Comparison of ENCODE assay signal across 8 mouse cellular contexts in genomic region chr9:44336093-44336406, GRCm38 (mm10). TPM values are rescaled to one million over a fixed set of nuclear protein-coding genes. Genes with fewer than 3 reads are reported as not detected.
DNase-seq lines count a peak whose midpoint lies in the region; ATAC-seq and TF ChIP-seq lines count a peak whose summit lies in the region.

No protein-coding gene starts in this region.

- under 1% methylated on average over 5 of the region's 5 CpGs for WGBS in lung, embryonic 14.5 days
- 1% methylated on average over 5 of the region's 5 CpGs for WGBS in embryonic facial prominence, embryonic 13.5 days
- WGBS in intestine, embryonic 16.5 days, result 2% methylated on average over 5 of the region's 5 CpGs
- WGBS in neural tube, embryonic 12.5 days, result 2% methylated on average over 5 of the region's 5 CpGs

- ATAC-seq in lung, embryonic 14.5 days (ENCODE audit: insufficient read depth), result no peak
- ATAC-seq in embryonic facial prominence, embryonic 13.5 days (ENCODE audit: insufficient number of reproducible peaks, insufficient read depth, low FRiP score, low TSS enrichment, low read depth), result no peak
- ATAC-seq in intestine, embryonic 16.5 days, result no peak
- ATAC-seq in neural tube, embryonic 12.5 days (ENCODE audit: low FRiP score, low read depth), result no peak

- H3K4me3 ChIP-seq in lung, embryonic 14.5 days (ENCODE audit: low read depth, low read length), result peak overlapping the region; percentile 99
- peak overlapping the region; percentile 93 for H3K4me3 ChIP-seq in embryonic facial prominence, embryonic 13.5 days
- peak overlapping the region; percentile 87 for H3K4me3 ChIP-seq in intestine, embryonic 16.5 days (ENCODE audit: low read length)
- H3K4me3 ChIP-seq in neural tube, embryonic 12.5 days, result peak overlapping the region; percentile 91

- no peaks in the 10 kb centered on the region for H3K27me3 ChIP-seq in lung, embryonic 14.5 days (ENCODE audit: insufficient read depth, low read length)
- no peaks in the 10 kb centered on the region for H3K27me3 ChIP-seq in embryonic facial prominence, embryonic 13.5 days
- H3K27me3 ChIP-seq in intestine, embryonic 16.5 days (replicated peaks; ENCODE audit: control insufficient read depth, insufficient read depth, low read length), result no peaks in the 10 kb centered on the region
- H3K27me3 ChIP-seq in neural tube, embryonic 12.5 days (replicated peaks), result no peaks in the 10 kb centered on the region

- H3K27ac ChIP-seq in lung, embryonic 14.5 days (ENCODE audit: low read depth), result peak overlapping the region; percentile 98
- peak overlapping the region; percentile 97; the same call in 1 of the 2 replicates for H3K27ac ChIP-seq in embryonic facial prominence, embryonic 13.5 days
- peak overlapping the region; percentile 96 for H3K27ac ChIP-seq in intestine, embryonic 16.5 days (ENCODE audit: low read length)
- peak overlapping the region; percentile 89; the same call in 1 of the 2 replicates for H3K27ac ChIP-seq in neural tube, embryonic 12.5 days

- peaks cover 59% of the 10 kb centered on the region for H3K36me3 ChIP-seq in lung, embryonic 14.5 days (ENCODE audit: insufficient read depth)
- H3K36me3 ChIP-seq in embryonic facial prominence, embryonic 13.5 days, result peaks cover 66% of the 10 kb centered on the region
- H3K36me3 ChIP-seq in intestine, embryonic 16.5 days (ENCODE audit: control insufficient read depth, insufficient read depth, low read length), result peaks cover 30% of the 10 kb centered on the region
- peaks cover 37% of the 10 kb centered on the region for H3K36me3 ChIP-seq in neural tube, embryonic 12.5 days

- H3K9ac ChIP-seq in lung, embryonic 14.5 days, result peak overlapping the region; percentile 99
- H3K9ac ChIP-seq in embryonic facial prominence, embryonic 13.5 days, result peak overlapping the region; percentile 98
- H3K9ac ChIP-seq in intestine, embryonic 16.5 days (ENCODE audit: low read depth, low read length), result peak overlapping the region; percentile 92
- H3K9ac ChIP-seq in neural tube, embryonic 12.5 days, result peak overlapping the region; percentile 97

- TF ChIP-seq CTCF in lung, embryonic 14.5 days (IDR thresholded peaks at IDR 0.05; ENCODE audit: low read depth), result no peak

- no peaks in the 10 kb centered on the region for H3K9me3 ChIP-seq in lung, embryonic 14.5 days (ENCODE audit: low read depth, low read length)
- 0 out of 2 replicates have a peak, but pooled peaks cover 8% of the 10 kb centered on the region for H3K9me3 ChIP-seq in embryonic facial prominence, embryonic 13.5 days
- no peaks in the 10 kb centered on the region for H3K9me3 ChIP-seq in intestine, embryonic 16.5 days (ENCODE audit: control insufficient read depth, low read length)
- H3K9me3 ChIP-seq in neural tube, embryonic 12.5 days, result no peaks in the 10 kb centered on the region

- H3K4me2 ChIP-seq in lung, embryonic 14.5 days, result peak overlapping the region; percentile 59
- H3K4me2 ChIP-seq in embryonic facial prominence, embryonic 13.5 days, result peak overlapping the region; percentile 66
- H3K4me2 ChIP-seq in intestine, embryonic 16.5 days (ENCODE audit: low read depth, low read length), result peak overlapping the region; percentile 77
- H3K4me2 ChIP-seq in neural tube, embryonic 12.5 days (replicated peaks), result peak overlapping the region; percentile 83

- DNase-seq in lung, embryonic 14.5 days, result peak; percentile 32
- DNase-seq in lung, postnatal 25 days (ENCODE audit: low spot score), result no peak
- no peak for DNase-seq in layer of hippocampus, adult 8-10 months (ENCODE audit: low spot score in 2 of 2)
- no peak for DNase-seq in Muller cell, postnatal 12 days (ENCODE audit: inconsistent ontology term)
- DNase-seq in cerebellum, postnatal 25 days, result no peak

- H3K4me1 ChIP-seq in lung, embryonic 14.5 days (ENCODE audit: insufficient read depth), result no peaks in the 10 kb centered on the region
- peaks cover 17% of the 10 kb centered on the region for H3K4me1 ChIP-seq in embryonic facial prominence, embryonic 13.5 days
- peaks cover 15% of the 10 kb centered on the region for H3K4me1 ChIP-seq in intestine, embryonic 16.5 days (ENCODE audit: control insufficient read depth, insufficient read depth, low read length)
- peaks cover 22% of the 10 kb centered on the region for H3K4me1 ChIP-seq in neural tube, embryonic 12.5 days

RNA-seq across cellular contexts. Expression of gene H2afx, which starts 1.6 kb away (rescaled TPM):
- polyA plus RNA-seq in lung, embryonic 14.5 days (2014; fragmentation: Nextera tagmentation; extraction: Ambion mirVana), result 391 and 419 TPM in 2 replicates
- 365 and 385 TPM in 2 replicates for polyA plus RNA-seq in embryonic facial prominence, embryonic 13.5 days (2015; fragmentation: Nextera tagmentation; extraction: Ambion mirVana)
- polyA plus RNA-seq in intestine, embryonic 16.5 days (2015; fragmentation: Nextera tagmentation; extraction: Ambion mirVana), result 268 and 278 TPM in 2 replicates
- 281 and 302 TPM in 2 replicates for polyA plus RNA-seq in neural tube, embryonic 12.5 days (2016; fragmentation: Nextera tagmentation; extraction: Ambion mirVana)
- 10 to 100 TPM; 40.3 to 44.3 (median 41.6) TPM for total RNA-seq in layer of hippocampus, adult 8-10 months (2022)

RNA-seq across cellular contexts. Expression of gene Hmbs, which starts 8.0 kb away (rescaled TPM):
- polyA plus RNA-seq in lung, embryonic 14.5 days (2014; fragmentation: Nextera tagmentation; extraction: Ambion mirVana), result 128 and 131 TPM in 2 replicates
- polyA plus RNA-seq in embryonic facial prominence, embryonic 13.5 days (2015; fragmentation: Nextera tagmentation; extraction: Ambion mirVana), result 114 and 119 TPM in 2 replicates
- 134 and 155 TPM in 2 replicates for polyA plus RNA-seq in intestine, embryonic 16.5 days (2015; fragmentation: Nextera tagmentation; extraction: Ambion mirVana)
- 92.8 and 95.0 TPM in 2 replicates for polyA plus RNA-seq in neural tube, embryonic 12.5 days (2016; fragmentation: Nextera tagmentation; extraction: Ambion mirVana)
- 10 to 100 TPM; 20.2 to 26.9 (median 25.3) TPM for total RNA-seq in layer of hippocampus, adult 8-10 months (2022)

RNA-seq across cellular contexts. Expression of gene Dpagt1, which starts 10.2 kb away (rescaled TPM):
- 41.0 and 43.4 TPM in 2 replicates for polyA plus RNA-seq in lung, embryonic 14.5 days (2014; fragmentation: Nextera tagmentation; extraction: Ambion mirVana)
- 38.4 and 40.5 TPM in 2 replicates for polyA plus RNA-seq in embryonic facial prominence, embryonic 13.5 days (2015; fragmentation: Nextera tagmentation; extraction: Ambion mirVana)
- 39.3 and 42.7 TPM in 2 replicates for polyA plus RNA-seq in intestine, embryonic 16.5 days (2015; fragmentation: Nextera tagmentation; extraction: Ambion mirVana)
- 34.6 and 39.1 TPM in 2 replicates for polyA plus RNA-seq in neural tube, embryonic 12.5 days (2016; fragmentation: Nextera tagmentation; extraction: Ambion mirVana)
- 10 to 100 TPM; 15.1 to 19.7 (median 16.1) TPM for total RNA-seq in layer of hippocampus, adult 8-10 months (2022)

RNA-seq across cellular contexts. Expression of gene C2cd2l, which starts 16.0 kb away (rescaled TPM):
- polyA plus RNA-seq in lung, embryonic 14.5 days (2014; fragmentation: Nextera tagmentation; extraction: Ambion mirVana), result 6.7 and 8.6 TPM in 2 replicates
- 8.3 TPM in 2 replicates for polyA plus RNA-seq in embryonic facial prominence, embryonic 13.5 days (2015; fragmentation: Nextera tagmentation; extraction: Ambion mirVana)
- polyA plus RNA-seq in intestine, embryonic 16.5 days (2015; fragmentation: Nextera tagmentation; extraction: Ambion mirVana), result 15.3 and 16.5 TPM in 2 replicates
- 25.3 and 26.9 TPM in 2 replicates for polyA plus RNA-seq in neural tube, embryonic 12.5 days (2016; fragmentation: Nextera tagmentation; extraction: Ambion mirVana)
- 100 to 1,000 TPM; 177 to 228 (median 205) TPM for total RNA-seq in layer of hippocampus, adult 8-10 months (2022)

RNA-seq across cellular contexts. Expression of gene Vps11, which starts 25.4 kb away (rescaled TPM):
- polyA plus RNA-seq in lung, embryonic 14.5 days (2014; fragmentation: Nextera tagmentation; extraction: Ambion mirVana), result 26.0 and 26.8 TPM in 2 replicates
- 27.7 and 28.2 TPM in 2 replicates for polyA plus RNA-seq in embryonic facial prominence, embryonic 13.5 days (2015; fragmentation: Nextera tagmentation; extraction: Ambion mirVana)
- 37.1 and 40.2 TPM in 2 replicates for polyA plus RNA-seq in intestine, embryonic 16.5 days (2015; fragmentation: Nextera tagmentation; extraction: Ambion mirVana)
- 36.9 and 37.8 TPM in 2 replicates for polyA plus RNA-seq in neural tube, embryonic 12.5 days (2016; fragmentation: Nextera tagmentation; extraction: Ambion mirVana)
- total RNA-seq in layer of hippocampus, adult 8-10 months (2022), result 10 to 100 TPM; 56.4 to 64.6 (median 60.9) TPM
